Mouse (Mus musculus): ENCODE data around the gene Tmf1.

- TF ChIP-seq POLR2A (IDR thresholded peaks at IDR 0.05; ENCODE audit: control insufficient read depth, low read depth, low read length), result no peak
- peak; percentile 25; the same call in 1 of the 2 replicates for TF ChIP-seq CTCF (IDR thresholded peaks at IDR 0.05; ENCODE audit: control insufficient read depth, insufficient read depth, insufficient replicate concordance, low read depth, low read length)
Observed at GRCm38 (mm10) chr6:97130979-97131378, 47.9 kb downstream of the Tmf1 start.

Measured in testis, adult 2 months (tissue).